Mouse (Mus musculus) liver, postnatal 0 days (tissue): Measurements from ENCODE around the gene Uqcc2.

ENCODE experiments used
- CTCF ChIP-seq: sonication (generic); IDR thresholded peaks from 2 replicates; pipeline ENCODE4 v1.5.1; 2016; ENCODE audit warnings: antibody characterized with exemption, low read depth
- EP300 ChIP-seq: IDR thresholded peaks from 2 replicates; pipeline ENCODE4 v1.6.1; 2016; ENCODE audit warnings: antibody characterized with exemption, low read depth, mild to moderate bottlenecking

DNA sequence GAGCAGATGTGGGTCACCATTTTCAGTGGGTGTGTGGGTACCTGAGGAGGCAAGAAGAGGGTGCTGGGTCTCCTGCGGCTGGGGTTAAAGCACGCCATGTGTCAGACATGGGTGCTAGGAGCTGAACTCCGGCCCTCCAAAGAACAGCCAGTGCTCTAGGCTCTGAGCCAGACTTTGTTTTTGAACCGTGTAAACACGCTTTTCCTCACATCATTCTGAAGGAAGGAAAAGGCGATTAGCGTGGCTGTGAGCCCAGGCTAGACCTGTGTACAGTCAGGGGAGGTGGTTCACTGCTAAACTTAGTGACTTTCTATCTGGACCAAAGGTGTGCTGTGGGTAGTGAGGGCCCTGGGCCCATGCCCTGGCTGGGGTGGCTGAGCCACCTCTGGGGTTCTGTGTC is 23.6 kb downstream of the Uqcc2 start:
- TF ChIP-seq CTCF, result no peak
- no peak for TF ChIP-seq EP300
